Mouse (Mus musculus): ENCODE results near the gene Znrd1.

- no peak for TF ChIP-seq CTCF (IDR thresholded peaks at IDR 0.05; ENCODE audit: low read depth, low read length)
- TF ChIP-seq POLR2A (IDR thresholded peaks at IDR 0.05; ENCODE audit: extremely low read depth, insufficient read depth, low read length) = no peak
Measured at GRCm38 (mm10) chr17:36942391-36942790, 16.0 kb downstream of the Znrd1 start.
